Mouse (Mus musculus) embryo, embryonic 9.5 days (tissue): ENCODE results near the gene Tacc3.
A peak's percentile ranks its signal among the peaks of the same experiment; 100 is the strongest.

Source experiments
- DNase-seq: peaks from one replicate; pipeline ENCODE4 v3.0.0-alpha.2; 2017; ENCODE audit errors: extremely low spot score

Gene Tacc3

GRCm38 (mm10) chr5:33655251-33655840 lies 2.6 kb upstream of the Tacc3 start:
- DNase-seq = no peak

GRCm38 (mm10) chr5:33656739-33657138 lies 1.2 kb upstream of the Tacc3 start:
- no peak for DNase-seq

GRCm38 (mm10) chr5:33657251-33657786 lies 609 bp upstream of the Tacc3 start:
- DNase-seq = peak; percentile 37

- no peak for DNase-seq
Observed at GRCm38 (mm10) chr5:33658664-33659050, 729 bp downstream of the Tacc3 start.

GRCm38 (mm10) chr5:33668223-33668622 lies 10.3 kb downstream of the Tacc3 start:
- DNase-seq = no peak

GRCm38 (mm10) chr5:33671659-33672058 lies 13.7 kb downstream of the Tacc3 start:
- DNase-seq = no peak

- no peak for DNase-seq
Observed at GRCm38 (mm10) chr5:33674439-33674838, 16.5 kb downstream of the Tacc3 start.

GRCm38 (mm10) chr5:33675964-33676363 lies 18.0 kb downstream of the Tacc3 start:
- peak; percentile 65 for DNase-seq

- DNase-seq = no peak
Observed at GRCm38 (mm10) chr5:33678244-33678643, 20.3 kb downstream of the Tacc3 start.

- no peak for DNase-seq
Observed at GRCm38 (mm10) chr5:33681044-33681443, 23.1 kb downstream of the Tacc3 start.

- DNase-seq = no peak
Observed at GRCm38 (mm10) chr5:33681611-33682388, 23.9 kb downstream of the Tacc3 start.

- DNase-seq = no peak
Observed at GRCm38 (mm10) chr5:33682963-33683362, 25.0 kb downstream of the Tacc3 start.

- DNase-seq = peak; percentile 72
Observed at GRCm38 (mm10) chr5:33683897-33684652, 26.1 kb downstream of the Tacc3 start.

- DNase-seq = no peak
Observed at GRCm38 (mm10) chr5:33684932-33685331, 27.0 kb downstream of the Tacc3 start.

GRCm38 (mm10) chr5:33687142-33687541 lies 29.2 kb downstream of the Tacc3 start:
- no peak for DNase-seq

GRCm38 (mm10) chr5:33688278-33689220 lies 30.6 kb downstream of the Tacc3 start:
- no peak for DNase-seq

- DNase-seq = peak; percentile 42
Observed at GRCm38 (mm10) chr5:33689221-33689844, 31.4 kb downstream of the Tacc3 start.

- DNase-seq = no peak
Observed at GRCm38 (mm10) chr5:33689852-33690645, 32.1 kb downstream of the Tacc3 start.

GRCm38 (mm10) chr5:33692393-33692792 lies 34.5 kb downstream of the Tacc3 start:
- DNase-seq = peak; percentile 69

GRCm38 (mm10) chr5:33694461-33694847 lies 36.5 kb downstream of the Tacc3 start:
- no peak for DNase-seq
